Mouse (Mus musculus): ENCODE results near the gene Hsf2bp. TPM values are rescaled to one million over a fixed set of nuclear protein-coding genes. Genes with fewer than 3 reads are reported as not detected.

Hsf2bp gene
- polyA plus RNA-seq, 1 experiment from 2014 or later = 0.44 TPM

GRCm38 (mm10) chr17:32048351-32048750, 12.2 kb upstream of the Hsf2bp start:
- ATAC-seq (replicated peaks; ENCODE audit: insufficient number of reproducible peaks, low FRiP score, low TSS enrichment) = no peak
- Histone ChIP-seq H3K27me3 (ENCODE audit: control insufficient read depth, insufficient read depth, low read length) (no peaks in the 10 kb centered on the region), H3K36me3 (ENCODE audit: control insufficient read depth, insufficient read depth, low read length) (peaks cover 23% of the 10 kb centered on the region), H3K27ac (ENCODE audit: low read depth, low read length) (no peak overlapping the region), H3K4me2 (no peak overlapping the region), H3K9ac (ENCODE audit: low read depth, low read length) (no peak overlapping the region), H3K9me3 (replicated peaks; ENCODE audit: control insufficient read depth, low read length) (no peaks in the 10 kb centered on the region), H3K4me3 (ENCODE audit: low read depth, low read length) (no peak overlapping the region), H3K4me1 (ENCODE audit: control insufficient read depth, insufficient read depth, low read length) (no peaks in the 10 kb centered on the region)
- 84% methylated on average over 5 of the region's 5 CpGs for WGBS (ENCODE audit: insufficient replicate concordance)

- Histone ChIP-seq H3K4me3 (ENCODE audit: low read depth, low read length) (no peak overlapping the region), H3K4me1 (ENCODE audit: control insufficient read depth, insufficient read depth, low read length) (no peaks in the 10 kb centered on the region), H3K27ac (ENCODE audit: low read depth, low read length) (no peak overlapping the region), H3K4me2 (no peak overlapping the region), H3K9ac (ENCODE audit: low read depth, low read length) (no peak overlapping the region), H3K36me3 (ENCODE audit: control insufficient read depth, insufficient read depth, low read length) (peaks cover 13% of the 10 kb centered on the region), H3K27me3 (ENCODE audit: control insufficient read depth, insufficient read depth, low read length) (no peaks in the 10 kb centered on the region), H3K9me3 (replicated peaks; ENCODE audit: control insufficient read depth, low read length) (no peaks in the 10 kb centered on the region)
- 90% methylated on average over 5 of the region's 5 CpGs for WGBS (ENCODE audit: insufficient replicate concordance)
- ATAC-seq (replicated peaks; ENCODE audit: insufficient number of reproducible peaks, low FRiP score, low TSS enrichment) = no peak
Observed at GRCm38 (mm10) chr17:32046541-32046940, 10.4 kb upstream of the Hsf2bp start.

- Histone ChIP-seq H3K4me2 (no peak overlapping the region), H3K27ac (ENCODE audit: low read depth, low read length) (no peak overlapping the region), H3K27me3 (ENCODE audit: control insufficient read depth, insufficient read depth, low read length) (no peaks in the 10 kb centered on the region), H3K4me3 (ENCODE audit: low read depth, low read length) (no peak overlapping the region), H3K9ac (ENCODE audit: low read depth, low read length) (no peak overlapping the region), H3K36me3 (ENCODE audit: control insufficient read depth, insufficient read depth, low read length) (no peaks in the 10 kb centered on the region), H3K4me1 (ENCODE audit: control insufficient read depth, insufficient read depth, low read length) (peaks cover 11% of the 10 kb centered on the region), H3K9me3 (replicated peaks; ENCODE audit: control insufficient read depth, low read length) (no peaks in the 10 kb centered on the region)
- no peak for ATAC-seq (replicated peaks; ENCODE audit: insufficient number of reproducible peaks, low FRiP score, low TSS enrichment)
- WGBS (ENCODE audit: insufficient replicate concordance) = 86% methylated on average over 10 of the region's 10 CpGs
Observed at GRCm38 (mm10) chr17:32040263-32040662, 4.1 kb upstream of the Hsf2bp start.

GRCm38 (mm10) chr17:32036509-32037438, 625 bp upstream of the Hsf2bp start:
- H3K9ac ChIP-seq (ENCODE audit: low read depth, low read length) = peak overlapping the region; percentile 87
- H3K36me3 ChIP-seq (ENCODE audit: control insufficient read depth, insufficient read depth, low read length) = no peaks in the 10 kb centered on the region
- no peaks in the 10 kb centered on the region for H3K27me3 ChIP-seq (ENCODE audit: control insufficient read depth, insufficient read depth, low read length)
- ATAC-seq (replicated peaks; ENCODE audit: insufficient number of reproducible peaks, low FRiP score, low TSS enrichment) = peak; percentile 31; the same call in 1 of the 2 replicates
- H3K4me2 ChIP-seq = peak overlapping the region; percentile 94
- under 1% methylated on average over 46 of the region's 46 CpGs for WGBS (ENCODE audit: insufficient replicate concordance)
- no peaks in the 10 kb centered on the region for H3K9me3 ChIP-seq (replicated peaks; ENCODE audit: control insufficient read depth, low read length)
- peaks cover 11% of the 10 kb centered on the region for H3K4me1 ChIP-seq (ENCODE audit: control insufficient read depth, insufficient read depth, low read length)
- peak overlapping the region; percentile 82 for H3K4me3 ChIP-seq (ENCODE audit: low read depth, low read length)
- peak overlapping the region; percentile 60; the same call in 1 of the 2 replicates for H3K27ac ChIP-seq (ENCODE audit: low read depth, low read length)

GRCm38 (mm10) chr17:32034322-32034721, 1.8 kb downstream of the Hsf2bp start:
- Histone ChIP-seq H3K4me3 (ENCODE audit: low read depth, low read length) (no peak overlapping the region), H3K27ac (ENCODE audit: low read depth, low read length) (no peak overlapping the region), H3K9me3 (replicated peaks; ENCODE audit: control insufficient read depth, low read length) (no peaks in the 10 kb centered on the region), H3K4me2 (no peak overlapping the region), H3K4me1 (ENCODE audit: control insufficient read depth, insufficient read depth, low read length) (peaks cover 11% of the 10 kb centered on the region), H3K9ac (ENCODE audit: low read depth, low read length) (no peak overlapping the region), H3K36me3 (ENCODE audit: control insufficient read depth, insufficient read depth, low read length) (no peaks in the 10 kb centered on the region), H3K27me3 (ENCODE audit: control insufficient read depth, insufficient read depth, low read length) (no peaks in the 10 kb centered on the region; the same call in 1 of the 2 replicates)
- ATAC-seq (replicated peaks; ENCODE audit: insufficient number of reproducible peaks, low FRiP score, low TSS enrichment) = no peak
- 80% methylated on average over 23 of the region's 23 CpGs for WGBS (ENCODE audit: insufficient replicate concordance)

GRCm38 (mm10) chr17:32031684-32032083, 4.5 kb downstream of the Hsf2bp start:
- no peak for ATAC-seq (replicated peaks; ENCODE audit: insufficient number of reproducible peaks, low FRiP score, low TSS enrichment)
- 56% methylated on average over 7 of the region's 7 CpGs for WGBS (ENCODE audit: insufficient replicate concordance)
- no peak overlapping the region for H3K9ac ChIP-seq (ENCODE audit: low read depth, low read length)

GRCm38 (mm10) chr17:32028301-32028700, 7.8 kb downstream of the Hsf2bp start:
- no peak overlapping the region for H3K27ac ChIP-seq (ENCODE audit: low read depth, low read length)
- H3K36me3 ChIP-seq (ENCODE audit: control insufficient read depth, insufficient read depth, low read length) = no peaks in the 10 kb centered on the region
- no peaks in the 10 kb centered on the region for H3K9me3 ChIP-seq (replicated peaks; ENCODE audit: control insufficient read depth, low read length)
- ATAC-seq (replicated peaks; ENCODE audit: insufficient number of reproducible peaks, low FRiP score, low TSS enrichment) = no peak
- H3K9ac ChIP-seq (ENCODE audit: low read depth, low read length) = no peak overlapping the region
- no peak overlapping the region for H3K4me3 ChIP-seq (ENCODE audit: low read depth, low read length)
- 75% methylated on average over 3 of the region's 3 CpGs for WGBS (ENCODE audit: insufficient replicate concordance)
- H3K27me3 ChIP-seq (ENCODE audit: control insufficient read depth, insufficient read depth, low read length) = no peaks in the 10 kb centered on the region; the same call in none of the 2 replicates
- H3K4me2 ChIP-seq = no peak overlapping the region
- H3K4me1 ChIP-seq (ENCODE audit: control insufficient read depth, insufficient read depth, low read length) = peaks cover 6% of the 10 kb centered on the region; the same call in 1 of the 2 replicates

More at GRCm38 (mm10) chr17:32031684-32032083, 4.5 kb downstream of the Hsf2bp start:
- Histone ChIP-seq H3K27ac (ENCODE audit: low read depth, low read length) (no peak overlapping the region), H3K9me3 (replicated peaks; ENCODE audit: control insufficient read depth, low read length) (no peaks in the 10 kb centered on the region), H3K27me3 (ENCODE audit: control insufficient read depth, insufficient read depth, low read length) (no peaks in the 10 kb centered on the region; the same call in none of the 2 replicates), H3K4me2 (no peak overlapping the region), H3K4me1 (ENCODE audit: control insufficient read depth, insufficient read depth, low read length) (peaks cover 3% of the 10 kb centered on the region; the same call in 1 of the 2 replicates), H3K36me3 (ENCODE audit: control insufficient read depth, insufficient read depth, low read length) (no peaks in the 10 kb centered on the region), H3K4me3 (ENCODE audit: low read depth, low read length) (no peak overlapping the region)

GRCm38 (mm10) chr17:32027666-32028065, 8.5 kb downstream of the Hsf2bp start:
- no peaks in the 10 kb centered on the region for H3K9me3 ChIP-seq (replicated peaks; ENCODE audit: control insufficient read depth, low read length)
- ATAC-seq (replicated peaks; ENCODE audit: insufficient number of reproducible peaks, low FRiP score, low TSS enrichment) = no peak
- H3K27me3 ChIP-seq (ENCODE audit: control insufficient read depth, insufficient read depth, low read length) = no peaks in the 10 kb centered on the region; the same call in none of the 2 replicates
- no peaks in the 10 kb centered on the region for H3K36me3 ChIP-seq (ENCODE audit: control insufficient read depth, insufficient read depth, low read length)
- H3K4me2 ChIP-seq = no peak overlapping the region
- no peak overlapping the region for H3K9ac ChIP-seq (ENCODE audit: low read depth, low read length)
- H3K4me1 ChIP-seq (ENCODE audit: control insufficient read depth, insufficient read depth, low read length) = peaks cover 6% of the 10 kb centered on the region; the same call in 1 of the 2 replicates
- no peak overlapping the region for H3K4me3 ChIP-seq (ENCODE audit: low read depth, low read length)
- 28% methylated on average over 3 of the region's 3 CpGs for WGBS (ENCODE audit: insufficient replicate concordance)
- no peak overlapping the region for H3K27ac ChIP-seq (ENCODE audit: low read depth, low read length)

Measured in heart, embryonic 11.5 days (tissue).